Mouse (Mus musculus): Measurements from ENCODE around the gene Ly6g6d.

DNA sequence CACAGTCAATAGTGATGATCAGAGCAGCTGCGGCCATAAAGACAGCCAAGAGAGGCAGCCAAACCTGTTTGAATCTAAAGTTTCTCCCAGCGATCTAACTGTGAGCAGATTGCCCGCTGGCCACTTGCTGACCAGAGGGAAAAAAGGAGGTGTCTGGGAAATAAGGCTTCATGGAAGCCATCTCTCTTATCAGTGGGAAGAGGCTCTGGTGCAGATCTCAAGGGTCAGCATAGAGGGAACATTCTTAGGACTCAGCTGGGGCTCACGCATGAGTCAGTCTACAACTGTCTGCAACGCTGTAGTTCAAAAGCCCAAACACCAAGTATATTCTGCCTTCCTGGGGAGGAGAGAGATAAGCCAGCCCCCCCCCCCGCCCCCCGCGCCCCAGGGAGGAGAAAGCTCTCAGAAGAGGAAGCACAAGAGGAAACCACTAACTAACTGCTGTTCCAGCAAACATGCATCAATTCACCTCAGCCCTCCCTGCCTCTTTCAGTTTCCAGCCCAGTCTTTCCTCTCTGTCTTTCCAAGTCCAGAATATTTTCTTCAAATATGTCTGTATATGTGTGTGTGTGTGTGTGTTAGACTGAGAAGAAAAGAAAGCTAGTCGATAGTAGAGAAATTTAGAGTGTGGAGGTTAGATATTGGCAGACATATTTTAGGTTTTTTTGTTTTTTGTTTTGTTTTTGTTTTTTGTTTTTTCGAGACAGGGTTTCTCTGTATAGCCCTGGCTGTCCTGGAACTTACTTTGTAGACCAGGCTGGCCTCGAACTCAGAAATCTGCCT, 29.5 kb downstream of the Ly6g6d start:
- TF ChIP-seq ZNF384 (IDR thresholded peaks at IDR 0.05; ENCODE audit: low read depth, low read length), result no peak
- no peak for TF ChIP-seq ZC3H11A (IDR thresholded peaks at IDR 0.05; ENCODE audit: borderline replicate concordance, low read depth, low read length)
- no peak for TF ChIP-seq HCFC1 (IDR thresholded peaks at IDR 0.05; ENCODE audit: borderline replicate concordance, insufficient read depth, low read length)
- no peak for TF ChIP-seq MAFK (IDR thresholded peaks at IDR 0.05; ENCODE audit: insufficient read depth, low read depth, low read length)
